Mouse (Mus musculus) spleen, adult 2 months (tissue): Measurements from ENCODE around the gene Polr3c.
A peak's percentile ranks its signal among the peaks of the same experiment; 100 is the strongest.

Experiments used
- CTCF ChIP-seq: fragments of 200-500 bp; IDR thresholded peaks from 2 replicates; pipeline ENCODE4 v1.5.1; 2011; ENCODE audit warnings: mild to moderate bottlenecking, inconsistent platforms; ENCODE audit not compliant: insufficient read depth, insufficient read length, insufficient replicate concordance; ENCODE audit errors: extremely low read depth
- POLR2A ChIP-seq: fragments of 200-500 bp; IDR thresholded peaks from 2 replicates; pipeline ENCODE4 v1.6.1; 2011; ENCODE audit warnings: low read depth, low read length, inconsistent platforms

GRCm38 (mm10) chr3:96663432-96664239 is 63.8 kb downstream of the Polr3c start:
- TF ChIP-seq CTCF = peak; percentile 38; the same call in 1 of the 2 replicates
- no peak for TF ChIP-seq POLR2A
